ENCODE assay signal across 9 mouse cellular contexts in genomic region chr6:88725590-88725989, GRCm38 (mm10). TPM values are rescaled to one million over a fixed set of nuclear protein-coding genes. Genes with fewer than 3 reads are reported as not detected.
DNase-seq lines count a peak whose midpoint lies in the region; ATAC-seq and TF ChIP-seq lines count a peak whose summit lies in the region.
"Had no signal": no experiment of that assay in that cellular context is flagged by ENCODE, and none has a peak within 500 bp of the region (broad histone marks: within the 10 kb centered on the region; RNA-seq: fewer than 3 reads in every experiment).

No protein-coding gene starts in this region.

- no peaks in the 10 kb centered on the region for H3K36me3 ChIP-seq in midbrain, embryonic 10.5 days
- H3K36me3 ChIP-seq in midbrain, embryonic 13.5 days = no peaks in the 10 kb centered on the region
- no peaks in the 10 kb centered on the region for H3K36me3 ChIP-seq in kidney, postnatal 0 days (ENCODE audit: insufficient read depth, low read length)
- H3K36me3 ChIP-seq: embryonic facial prominence, embryonic 12.5 days had no signal

- no peak overlapping the region for H3K27ac ChIP-seq in midbrain, embryonic 10.5 days (replicated peaks)
- H3K27ac ChIP-seq in midbrain, embryonic 13.5 days = no peak overlapping the region
- H3K27ac ChIP-seq in kidney, postnatal 0 days = peak overlapping the region; percentile 82
- peak overlapping the region; percentile 43; the same call in 1 of the 2 replicates for H3K27ac ChIP-seq in olfactory bulb, adult 2 months (ENCODE audit: insufficient read depth, low read depth, low read length)
- H3K27ac ChIP-seq: embryonic facial prominence, embryonic 12.5 days had no signal

- no peak for ATAC-seq in midbrain, embryonic 13.5 days
- ATAC-seq in kidney, postnatal 0 days (replicated peaks; ENCODE audit: low FRiP score, low read depth) = no peak

- peak; percentile 49 to 50 for DNase-seq in cerebellum, adult 18-20 months
- DNase-seq in cerebellum, adult 11 months = no peak
- peak; percentile 28 for DNase-seq in midbrain, embryonic 10.5 days (ENCODE audit: low spot score)
- DNase-seq in kidney, postnatal 0 days (ENCODE audit: low spot score) = peak; percentile 43
- no peak for DNase-seq in thymus, postnatal 0 days (ENCODE audit: low spot score)
- DNase-seq in right cerebral cortex, adult 18-20 months = no peak

- TF ChIP-seq POLR2A in olfactory bulb, adult 2 months (IDR thresholded peaks at IDR 0.05; ENCODE audit: insufficient read depth, low read depth, low read length) = no peak

- no peak overlapping the region for H3K4me2 ChIP-seq in midbrain, embryonic 13.5 days (replicated peaks)
- H3K4me2 ChIP-seq in kidney, postnatal 0 days (ENCODE audit: low read length) = peak overlapping the region; percentile 99

- WGBS in midbrain, embryonic 10.5 days = 66% methylated on average over 7 of the region's 7 CpGs
- WGBS in midbrain, embryonic 13.5 days = 64% methylated on average over 7 of the region's 7 CpGs
- 41% methylated on average over 7 of the region's 7 CpGs for WGBS in kidney, postnatal 0 days
- WGBS in olfactory bulb, adult 2 months = 48% methylated on average over 7 of the region's 7 CpGs

- H3K4me1 ChIP-seq in midbrain, embryonic 10.5 days = peaks cover 15% of the 10 kb centered on the region
- H3K4me1 ChIP-seq in midbrain, embryonic 13.5 days (replicated peaks) = peaks cover 13% of the 10 kb centered on the region; the same call in 1 of the 2 replicates
- peaks cover 12% of the 10 kb centered on the region for H3K4me1 ChIP-seq in kidney, postnatal 0 days (replicated peaks; ENCODE audit: insufficient read depth, low read length)
- peaks cover 22% of the 10 kb centered on the region for H3K4me1 ChIP-seq in olfactory bulb, adult 2 months (ENCODE audit: control insufficient read depth, insufficient read depth, low read length)

- no peaks in the 10 kb centered on the region for H3K9me3 ChIP-seq in midbrain, embryonic 10.5 days (replicated peaks)
- H3K9me3 ChIP-seq in midbrain, embryonic 13.5 days = no peaks in the 10 kb centered on the region
- H3K9me3 ChIP-seq in kidney, postnatal 0 days (replicated peaks; ENCODE audit: low read length) = no peaks in the 10 kb centered on the region
- H3K9me3 ChIP-seq: embryonic facial prominence, embryonic 12.5 days had no signal

- peaks cover 95% of the 10 kb centered on the region for H3K27me3 ChIP-seq in midbrain, embryonic 10.5 days (ENCODE audit: low read depth, poor library complexity, severe bottlenecking)
- peaks cover 62% of the 10 kb centered on the region for H3K27me3 ChIP-seq in midbrain, embryonic 13.5 days
- H3K27me3 ChIP-seq in kidney, postnatal 0 days (ENCODE audit: insufficient read depth, low read length) = no peaks in the 10 kb centered on the region

- peak; percentile 60 for TF ChIP-seq CTCF in kidney, postnatal 0 days (IDR thresholded peaks at IDR 0.05; ENCODE audit: low read depth)
- TF ChIP-seq CTCF in olfactory bulb, adult 2 months (IDR thresholded peaks at IDR 0.05; ENCODE audit: insufficient read depth, low read depth, low read length) = no peak

- H3K9ac ChIP-seq in midbrain, embryonic 13.5 days (replicated peaks) = no peak overlapping the region
- H3K9ac ChIP-seq in kidney, postnatal 0 days (ENCODE audit: low read depth, low read length) = no peak overlapping the region

- H3K4me3 ChIP-seq in midbrain, embryonic 10.5 days = no peak overlapping the region; the same call in 1 of the 2 replicates
- H3K4me3 ChIP-seq in midbrain, embryonic 13.5 days (replicated peaks) = no peak overlapping the region
- H3K4me3 ChIP-seq in kidney, postnatal 0 days (replicated peaks; ENCODE audit: low read depth, low read length) = peak overlapping the region; percentile 71; the same call in 1 of the 2 replicates
- H3K4me3 ChIP-seq in olfactory bulb, adult 2 months (ENCODE audit: insufficient read depth, low read depth, low read length) = peak overlapping the region; percentile 31

RNA-seq across cellular contexts. Expression of gene Mgll, which starts 1.4 kb away (rescaled TPM):
- 3.9 and 4.1 TPM in 2 replicates for polyA plus RNA-seq in midbrain, embryonic 10.5 days (2016; fragmentation: Nextera tagmentation; extraction: Ambion mirVana)
- 5.3 and 7.4 TPM in 2 replicates for polyA plus RNA-seq in midbrain, embryonic 13.5 days (2015; fragmentation: Nextera tagmentation; extraction: Ambion mirVana)
- 43.6 and 51.4 TPM in 2 replicates for polyA plus RNA-seq in kidney, postnatal 0 days (2015; fragmentation: Nextera tagmentation; extraction: Ambion mirVana)
- not detected in 2 replicates for polyA plus RNA-seq in olfactory bulb, adult 2 months (2012; ENCODE audit: insufficient read depth, insufficient read length, low replicate concordance, missing spikeins)
- polyA plus RNA-seq in thymus, postnatal 0 days (2015; fragmentation: Nextera tagmentation; extraction: Ambion mirVana) = 49.5 and 52.6 TPM in 2 replicates

Comparison
In these comparisons a context has a peak if more than half of its experiments do, and no peak if none do; other contexts are left out.
1. DNase-seq: peak in cerebellum, adult 18-20 months (2 of 2), midbrain, embryonic 10.5 days (single experiment) and kidney, postnatal 0 days (single experiment); none in cerebellum, adult 11 months (single experiment), thymus, postnatal 0 days (single experiment) and right cerebral cortex, adult 18-20 months (single experiment).
2. H3K27ac ChIP-seq: peak in kidney, postnatal 0 days (single experiment) and olfactory bulb, adult 2 months (single experiment); none in midbrain, embryonic 10.5 days (single experiment) and midbrain, embryonic 13.5 days (single experiment).
3. H3K4me3 ChIP-seq: peak in kidney, postnatal 0 days (single experiment) and olfactory bulb, adult 2 months (single experiment); none in midbrain, embryonic 10.5 days (single experiment) and midbrain, embryonic 13.5 days (single experiment).